Mouse (Mus musculus): Measurements from ENCODE around the gene Hist1h3e. TPM values are rescaled to one million over a fixed set of nuclear protein-coding genes. Genes with fewer than 3 reads are reported as not detected.
A peak's percentile ranks its signal among the peaks of the same experiment; 100 is the strongest.
"Not testable (repeated sequence)": the region's sequence is repeated elsewhere in the genome, so short reads cannot be mapped to it uniquely, and the experiment has no call there.

Gene Hist1h3e
- total and polyA plus RNA-seq, 2 experiments from 2014 or later = 1.3 to 528 TPM

DNA sequence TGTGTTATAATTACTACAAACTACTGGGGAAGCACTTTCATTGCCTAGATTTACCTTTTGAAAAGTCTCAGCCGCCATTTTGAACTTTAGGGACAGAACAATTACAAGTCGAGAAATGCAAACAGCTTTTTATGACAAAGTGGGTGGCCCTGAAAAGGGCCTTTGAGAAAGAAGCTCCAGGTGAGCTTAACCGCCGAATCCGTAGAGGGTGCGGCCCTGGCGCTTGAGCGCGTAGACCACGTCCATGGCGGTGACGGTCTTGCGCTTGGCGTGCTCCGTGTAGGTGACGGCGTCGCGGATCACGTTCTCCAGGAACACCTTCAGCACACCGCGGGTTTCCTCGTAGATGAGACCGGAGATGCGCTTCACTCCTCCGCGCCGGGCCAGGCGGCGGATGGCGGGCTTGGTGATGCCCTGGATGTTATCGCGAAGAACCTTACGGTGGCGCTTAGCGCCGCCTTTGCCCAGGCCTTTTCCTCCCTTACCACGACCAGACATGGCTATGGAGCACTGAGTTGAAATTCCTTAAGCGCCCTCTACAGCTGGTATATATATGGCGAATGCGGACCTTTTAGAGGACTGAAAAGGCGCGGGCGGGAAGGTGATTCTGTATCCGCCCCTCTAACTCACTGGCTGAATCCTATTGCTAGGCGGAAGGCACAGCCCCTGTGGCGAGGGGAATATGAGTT, 10.9 kb downstream of the Hist1h3e start, which contains the start of gene Hist1h4f:
Gene Hist1h4f (minus strand): TSS at position 503 of the 689 bp plus-strand sequence.
- H3K27me3 ChIP-seq (ENCODE audit: insufficient read depth, low read length); H3K4me1 ChIP-seq (ENCODE audit: insufficient read depth, low read length); H3K9me3 ChIP-seq (ENCODE audit: low read length); H3K36me3 ChIP-seq (ENCODE audit: insufficient read depth, low read length): not testable (repeated sequence)
- ATAC-seq = peak; percentile 92
- DNase-seq (ENCODE audit: low spot score) = peak; percentile 96
- WGBS = under 1% methylated on average over 42 of the region's 47 CpGs
- Histone ChIP-seq H3K9ac (replicated peaks; ENCODE audit: low read length) (peak within 1 kb of the TSS; percentile 43; the same call in 1 of the 2 replicates), H3K27ac (peak within 1 kb of the TSS; percentile 73), H3K4me2 (ENCODE audit: low read depth, low read length) (peak within 1 kb of the TSS; percentile 58), H3K4me3 (ENCODE audit: low read length) (peak within 1 kb of the TSS; percentile 36)
- peak; percentile 71 for TF ChIP-seq CTCF (IDR thresholded peaks at IDR 0.05; ENCODE audit: low read depth)

DNA sequence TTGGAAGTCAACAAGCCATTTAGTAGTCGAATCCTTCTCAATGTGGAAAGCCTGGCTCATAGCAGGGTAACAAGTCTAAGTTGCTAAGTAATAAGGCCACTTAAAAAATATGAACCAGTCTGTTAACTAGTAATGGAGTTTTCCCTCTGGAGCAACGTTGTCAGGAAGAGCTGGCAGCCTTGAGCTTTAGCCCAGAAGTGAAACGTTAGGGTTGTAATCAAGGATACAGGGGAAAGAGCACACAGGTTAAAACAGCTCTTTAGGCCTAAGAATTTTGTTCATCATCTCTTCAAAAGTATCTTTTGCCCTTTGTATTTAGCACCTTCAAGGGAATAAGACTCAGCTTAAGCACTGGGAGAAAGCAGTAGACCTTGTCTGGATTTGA, 11.4 kb downstream of the Hist1h3e start:
- Histone ChIP-seq H3K9me3 (ENCODE audit: low read length) (no peaks in the 10 kb centered on the region), H3K4me1 (ENCODE audit: insufficient read depth, low read length) (peaks cover 7% of the 10 kb centered on the region)

DNA sequence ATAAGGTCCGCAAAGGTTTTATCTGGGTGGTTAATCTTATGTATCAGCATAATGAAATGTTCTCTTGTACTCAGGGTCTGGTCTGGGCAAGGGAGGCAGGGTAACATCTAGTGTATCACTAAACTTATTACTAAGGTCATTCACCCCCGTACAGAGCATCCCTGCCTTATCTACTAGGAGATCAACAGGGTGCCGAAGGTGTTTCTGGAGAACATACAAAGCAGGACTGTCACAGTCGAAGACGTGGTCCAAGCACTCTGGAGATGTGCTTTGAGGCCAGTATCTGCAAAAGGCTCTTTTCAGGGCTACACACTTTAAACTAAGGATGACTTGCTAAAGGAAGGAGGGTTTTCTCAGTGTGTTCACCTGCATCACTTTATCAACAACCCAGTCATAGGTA, 15.5 kb downstream of the Hist1h3e start:
- 81% methylated on average over 5 of the region's 5 CpGs for WGBS
- no peaks in the 10 kb centered on the region for H3K4me1 ChIP-seq (ENCODE audit: insufficient read depth, low read length)
- no peak overlapping the region for H3K4me3 ChIP-seq (ENCODE audit: low read length)
- no peaks in the 10 kb centered on the region for H3K36me3 ChIP-seq (ENCODE audit: insufficient read depth, low read length)
- H3K9me3 ChIP-seq (ENCODE audit: low read length) = no peaks in the 10 kb centered on the region
- no peak for TF ChIP-seq CTCF (IDR thresholded peaks at IDR 0.05; ENCODE audit: low read depth)
- ATAC-seq = no peak
- no peak overlapping the region for H3K9ac ChIP-seq (replicated peaks; ENCODE audit: low read length)
- no peaks in the 10 kb centered on the region for H3K27me3 ChIP-seq (ENCODE audit: insufficient read depth, low read length)
- DNase-seq (ENCODE audit: low spot score) = no peak
- H3K4me2 ChIP-seq (ENCODE audit: low read depth, low read length) = no peak overlapping the region
- H3K27ac ChIP-seq = no peak overlapping the region

More for the DNA sequence above, 11.4 kb downstream of the Hist1h3e start:
- no peaks in the 10 kb centered on the region for H3K36me3 ChIP-seq (ENCODE audit: insufficient read depth, low read length)
- H3K4me3 ChIP-seq (ENCODE audit: low read length) = peak overlapping the region; percentile 36
- DNase-seq (ENCODE audit: low spot score) (no peak), ATAC-seq (no peak)
- no peak for TF ChIP-seq CTCF (IDR thresholded peaks at IDR 0.05; ENCODE audit: low read depth)
- peak overlapping the region; percentile 43; the same call in 1 of the 2 replicates for H3K9ac ChIP-seq (replicated peaks; ENCODE audit: low read length)
- H3K27me3 ChIP-seq (ENCODE audit: insufficient read depth, low read length) = no peaks in the 10 kb centered on the region
- peak overlapping the region; percentile 58 for H3K4me2 ChIP-seq (ENCODE audit: low read depth, low read length)
- WGBS = 11% methylated on average over 3 of the region's 3 CpGs
- H3K27ac ChIP-seq = peak overlapping the region; percentile 73

DNA sequence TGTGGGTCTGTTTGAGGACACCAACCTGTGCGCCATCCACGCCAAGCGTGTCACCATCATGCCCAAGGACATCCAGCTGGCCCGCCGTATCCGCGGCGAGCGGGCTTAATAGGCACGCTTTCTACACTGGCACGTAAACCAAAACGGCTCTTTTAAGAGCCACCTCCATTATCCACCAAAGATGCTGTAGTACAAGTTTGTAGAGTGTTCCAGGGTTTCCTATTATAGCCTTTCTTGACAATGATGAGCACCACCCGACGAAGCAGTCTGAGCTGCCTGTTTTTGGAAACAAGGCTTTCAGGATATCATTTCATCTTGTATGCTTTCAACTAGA, 17.4 kb downstream of the Hist1h3e start:
- 0% methylated on average over 12 of the region's 14 CpGs for WGBS
- peak overlapping the region; percentile 47 for H3K4me3 ChIP-seq (ENCODE audit: low read length)
- H3K9me3 ChIP-seq (ENCODE audit: low read length); H3K4me1 ChIP-seq (ENCODE audit: insufficient read depth, low read length); H3K27me3 ChIP-seq (ENCODE audit: insufficient read depth, low read length); H3K9ac ChIP-seq (replicated peaks; ENCODE audit: low read length); H3K27ac ChIP-seq; H3K36me3 ChIP-seq (ENCODE audit: insufficient read depth, low read length); ATAC-seq; DNase-seq (ENCODE audit: low spot score): not testable (repeated sequence)
- H3K4me2 ChIP-seq (ENCODE audit: low read depth, low read length) = peak overlapping the region; percentile 79; the same call in 1 of the 2 replicates

DNA sequence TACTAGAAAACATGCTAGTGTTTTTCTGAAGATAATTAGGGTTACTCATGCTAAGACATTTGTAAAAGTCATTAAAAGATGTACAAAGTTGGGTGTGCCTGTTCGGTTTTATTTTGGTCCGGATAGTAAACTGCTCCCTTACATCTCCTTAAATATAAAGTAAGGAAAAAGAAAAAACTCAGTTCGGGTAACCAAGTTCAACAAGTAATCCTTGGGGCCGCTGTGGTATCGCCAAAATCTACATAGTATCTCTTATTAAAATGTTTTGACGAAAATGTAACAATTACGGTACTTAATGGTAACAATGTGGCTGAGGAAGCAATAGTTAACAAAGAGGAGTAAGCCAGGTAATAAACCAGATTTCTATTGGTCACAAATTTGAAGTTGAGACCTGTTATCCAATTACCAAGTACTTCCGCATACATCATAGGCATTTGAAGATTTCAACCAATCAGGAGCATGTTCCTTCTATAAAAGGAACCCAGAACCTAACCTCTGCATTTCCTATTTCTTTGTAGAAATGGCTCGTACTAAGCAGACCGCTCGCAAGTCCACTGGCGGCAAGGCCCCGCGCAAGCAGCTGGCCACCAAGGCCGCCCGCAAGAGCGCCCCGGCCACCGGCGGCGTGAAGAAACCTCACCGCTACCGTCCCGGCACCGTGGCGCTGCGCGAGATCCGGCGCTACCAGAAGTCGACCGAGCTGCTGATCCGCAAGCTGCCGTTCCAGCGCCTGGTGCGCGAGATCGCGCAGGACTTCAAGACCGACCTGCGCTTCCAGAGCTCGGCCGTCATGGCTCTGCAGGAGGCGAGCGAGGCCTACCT, 18.0 kb downstream of the Hist1h3e start, which contains the start of gene Hist1h3f:
Gene Hist1h3f (plus strand): TSS at position 88 of the 822 bp plus-strand sequence.
- no peaks in the 10 kb centered on the region for H3K36me3 ChIP-seq (ENCODE audit: insufficient read depth, low read length)
- 1% methylated on average over 22 of the region's 45 CpGs for WGBS
- no peak within 1 kb of the TSS; the same call in 1 of the 2 replicates for H3K9ac ChIP-seq (replicated peaks; ENCODE audit: low read length)
- no peak for TF ChIP-seq CTCF (IDR thresholded peaks at IDR 0.05; ENCODE audit: low read depth)
- peak within 1 kb of the TSS; percentile 47 for H3K4me3 ChIP-seq (ENCODE audit: low read length)
- no peaks in the 10 kb centered on the region for H3K4me1 ChIP-seq (ENCODE audit: insufficient read depth, low read length)
- ATAC-seq (peak; percentile 97), DNase-seq (ENCODE audit: low spot score) (peak; percentile 96)
- H3K27ac ChIP-seq = peak within 1 kb of the TSS; percentile 88
- H3K9me3 ChIP-seq (ENCODE audit: low read length) = no peaks in the 10 kb centered on the region
- H3K4me2 ChIP-seq (ENCODE audit: low read depth, low read length) = peak within 1 kb of the TSS; percentile 79
- no peaks in the 10 kb centered on the region for H3K27me3 ChIP-seq (ENCODE audit: insufficient read depth, low read length)

DNA sequence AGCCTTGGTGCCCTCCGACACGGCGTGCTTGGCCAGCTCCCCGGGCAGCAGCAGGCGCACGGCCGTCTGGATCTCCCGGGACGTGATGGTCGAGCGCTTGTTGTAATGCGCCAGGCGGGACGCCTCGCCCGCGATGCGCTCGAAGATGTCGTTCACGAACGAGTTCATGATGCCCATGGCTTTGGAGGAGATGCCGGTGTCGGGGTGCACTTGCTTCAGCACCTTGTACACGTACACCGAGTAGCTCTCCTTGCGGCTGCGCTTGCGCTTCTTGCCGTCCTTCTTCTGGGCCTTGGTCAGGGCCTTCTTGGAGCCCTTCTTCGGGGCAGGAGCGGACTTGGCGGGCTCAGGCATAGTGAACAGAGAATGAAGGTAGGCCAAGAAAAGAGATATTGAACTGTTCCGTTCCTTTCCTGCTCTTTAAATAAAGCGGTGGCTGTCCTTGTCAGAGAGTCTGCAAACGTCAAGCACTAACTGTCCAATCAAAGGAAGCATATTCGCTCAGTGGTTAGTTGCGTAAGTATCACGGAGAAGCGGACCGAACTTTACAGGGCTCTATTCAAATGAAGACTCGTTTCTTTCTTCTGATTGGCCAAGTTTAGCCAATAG, 19.1 kb downstream of the Hist1h3e start, which contains the start of gene Hist1h2bh:
Gene Hist1h2bh (minus strand): TSS at position 394 of the 609 bp plus-strand sequence.
- under 1% methylated on average over 35 of the region's 42 CpGs for WGBS

DNA sequence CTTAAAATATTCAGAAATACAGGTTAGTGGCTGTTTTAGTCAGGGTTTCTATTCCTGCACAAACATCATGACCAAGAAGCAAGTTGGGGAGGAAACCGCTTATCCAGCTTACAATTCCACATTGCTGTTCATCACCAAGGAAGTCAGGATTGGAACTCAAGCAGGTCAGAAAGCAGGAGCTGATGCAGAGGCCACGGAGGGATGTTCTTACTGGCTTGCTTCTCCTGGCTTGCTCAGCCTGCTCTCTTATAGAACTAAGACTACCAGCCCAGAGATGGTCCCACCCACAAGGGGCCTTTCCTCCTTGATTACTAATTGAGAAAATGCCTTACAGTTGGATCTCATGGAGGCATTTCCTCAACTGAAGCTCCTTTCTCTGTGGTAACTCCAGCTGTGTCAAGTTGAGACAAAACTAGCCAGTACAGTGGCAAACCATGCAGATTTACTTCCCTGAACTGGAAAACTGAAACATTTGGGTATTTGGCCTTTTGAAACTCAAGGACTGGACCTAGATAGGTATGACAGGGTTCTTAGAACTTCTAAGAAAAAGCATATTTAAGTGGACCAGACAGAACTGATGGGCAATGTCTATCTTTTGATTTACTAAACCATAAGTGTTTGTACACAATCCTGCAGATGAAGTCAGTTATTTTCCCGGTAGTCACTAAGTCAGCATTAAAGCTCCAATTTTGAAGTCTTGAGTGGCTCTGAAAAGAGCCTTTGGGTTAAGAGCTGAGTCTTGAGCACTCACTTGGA, 19.8 kb downstream of the Hist1h3e start:
- H3K9me3 ChIP-seq (ENCODE audit: low read length); DNase-seq (ENCODE audit: low spot score); ATAC-seq; H3K36me3 ChIP-seq (ENCODE audit: insufficient read depth, low read length); H3K27me3 ChIP-seq (ENCODE audit: insufficient read depth, low read length); H3K4me1 ChIP-seq (ENCODE audit: insufficient read depth, low read length): not testable (repeated sequence)
- peak overlapping the region; percentile 67; the same call in 1 of the 2 replicates for H3K27ac ChIP-seq
- peak overlapping the region; percentile 47 for H3K4me3 ChIP-seq (ENCODE audit: low read length)
- WGBS = 3% methylated on average over 3 of the region's 3 CpGs
- H3K4me2 ChIP-seq (ENCODE audit: low read depth, low read length) = peak overlapping the region; percentile 79
- H3K9ac ChIP-seq (replicated peaks; ENCODE audit: low read length) = peak overlapping the region; percentile 21; the same call in 1 of the 2 replicates

More for the DNA sequence above, 19.1 kb downstream of the Hist1h3e start, which contains the start of gene Hist1h2bh:
- peak; percentile 91 for DNase-seq (ENCODE audit: low spot score)
- peak; percentile 88 for ATAC-seq
- Histone ChIP-seq H3K9ac (replicated peaks; ENCODE audit: low read length) (peak within 1 kb of the TSS; percentile 21; the same call in 1 of the 2 replicates), H3K27ac (peak within 1 kb of the TSS; percentile 88), H3K4me3 (ENCODE audit: low read length) (peak within 1 kb of the TSS; percentile 47), H3K4me2 (ENCODE audit: low read depth, low read length) (peak within 1 kb of the TSS; percentile 79)
- H3K36me3 ChIP-seq (ENCODE audit: insufficient read depth, low read length); H3K9me3 ChIP-seq (ENCODE audit: low read length); H3K27me3 ChIP-seq (ENCODE audit: insufficient read depth, low read length); H3K4me1 ChIP-seq (ENCODE audit: insufficient read depth, low read length): not testable (repeated sequence)

Data from hindbrain, postnatal 0 days (tissue).